Comparison of ENCODE assay signal across 7 mouse cellular contexts in the genomic region with DNA sequence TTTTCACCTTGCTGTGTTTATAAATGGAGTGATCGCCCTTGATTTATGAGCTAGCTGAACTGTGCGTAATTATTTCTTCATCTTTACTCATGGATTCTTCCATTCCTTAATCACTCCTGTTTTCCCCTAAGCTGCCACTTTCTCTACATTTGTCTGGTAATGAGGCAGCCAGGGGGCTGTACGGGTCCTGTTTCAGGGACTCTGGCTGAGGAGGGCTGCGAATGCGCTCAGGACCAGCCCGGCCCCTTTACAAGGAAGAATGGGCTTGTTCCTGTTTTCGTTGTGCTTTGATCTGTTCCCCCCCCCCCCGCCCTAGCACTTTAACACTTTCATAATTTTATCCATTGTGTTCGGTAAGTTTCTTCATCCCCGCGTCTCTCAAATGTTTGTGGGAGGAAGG. TPM values are rescaled to one million over a fixed set of nuclear protein-coding genes. Genes with fewer than 3 reads are reported as not detected.
DNase-seq lines count a peak whose midpoint lies in the region; ATAC-seq and TF ChIP-seq lines count a peak whose summit lies in the region.

No protein-coding gene starts in this region.

- H3K4me3 ChIP-seq in lung, postnatal 0 days (ENCODE audit: low read depth, low read length), result peak overlapping the region; percentile 31
- no peak overlapping the region for H3K4me3 ChIP-seq in liver, embryonic 15.5 days (replicated peaks)

- TF ChIP-seq EP300 in lung, postnatal 0 days (IDR thresholded peaks at IDR 0.05), result no peak

- peak overlapping the region; percentile 62 for H3K4me2 ChIP-seq in lung, postnatal 0 days (replicated peaks; ENCODE audit: low read depth, low read length)
- H3K4me2 ChIP-seq in liver, embryonic 15.5 days, result peak overlapping the region; percentile 21; the same call in 1 of the 2 replicates

- H3K9ac ChIP-seq in lung, postnatal 0 days (replicated peaks; ENCODE audit: low read depth), result no peak overlapping the region; the same call in 1 of the 2 replicates
- H3K9ac ChIP-seq in liver, embryonic 15.5 days, result no peak overlapping the region

- 0 out of 2 replicates have a peak, but pooled peaks have one; percentile 10 for TF ChIP-seq CTCF in lung, postnatal 0 days (IDR thresholded peaks at IDR 0.05)

- H3K4me1 ChIP-seq in lung, postnatal 0 days (ENCODE audit: insufficient read depth, low read depth, low read length), result peaks cover 3% of the 10 kb centered on the region; the same call in 1 of the 2 replicates
- H3K4me1 ChIP-seq in liver, embryonic 15.5 days (replicated peaks), result no peaks in the 10 kb centered on the region

- no peaks in the 10 kb centered on the region for H3K9me3 ChIP-seq in lung, postnatal 0 days (ENCODE audit: low read length)
- H3K9me3 ChIP-seq in liver, embryonic 15.5 days (replicated peaks), result no peaks in the 10 kb centered on the region

- no peaks in the 10 kb centered on the region for H3K27me3 ChIP-seq in lung, postnatal 0 days (replicated peaks; ENCODE audit: insufficient read depth, low read length)
- H3K27me3 ChIP-seq in liver, embryonic 15.5 days, result no peaks in the 10 kb centered on the region

- no peak overlapping the region for H3K27ac ChIP-seq in lung, postnatal 0 days (ENCODE audit: low read length)
- H3K27ac ChIP-seq in liver, embryonic 15.5 days (replicated peaks), result no peak overlapping the region

- H3K36me3 ChIP-seq in lung, postnatal 0 days (ENCODE audit: insufficient read depth, low read length), result no peaks in the 10 kb centered on the region
- H3K36me3 ChIP-seq in liver, embryonic 15.5 days (replicated peaks), result no peaks in the 10 kb centered on the region

- ATAC-seq in lung, postnatal 0 days, result peak; percentile 38; the same call in 1 of the 2 replicates
- ATAC-seq in granulocyte monocyte progenitor cell, adult 5-6 weeks (replicated peaks; ENCODE audit: poor library complexity, severe bottlenecking), result peak; percentile 80
- ATAC-seq in liver, embryonic 15.5 days (ENCODE audit: insufficient read depth), result no peak

- DNase-seq in lung, postnatal 0 days (ENCODE audit: low spot score), result peak; percentile 13
- no peak for DNase-seq in lung, postnatal 36 days
- no peak for DNase-seq in cerebellum, postnatal 14 days
- no peak for DNase-seq in ovary, postnatal 14 days (ENCODE audit: low spot score)
- no peak for DNase-seq in spleen, postnatal 36 days (ENCODE audit: low spot score in 2 of 2)

- 6% methylated on average over 11 of the region's 11 CpGs for WGBS in lung, postnatal 0 days
- WGBS in liver, embryonic 15.5 days (ENCODE audit: insufficient replicate concordance), result 13% methylated on average over 11 of the region's 11 CpGs

RNA-seq across cellular contexts. Expression of a gene that starts 48.2 kb away (rescaled TPM):
- 12.9 and 13.6 TPM in 2 replicates for polyA plus RNA-seq in lung, postnatal 0 days (2015; fragmentation: Nextera tagmentation; extraction: Ambion mirVana)
- total RNA-seq in granulocyte monocyte progenitor cell, adult 5-6 weeks (2014; fragmentation: Nextera tagmentation), result 28.5 and 69.2 TPM in 2 replicates
- 25.9 and 33.4 TPM in 2 replicates for total RNA-seq in granulocyte monocyte progenitor cell, adult 5-6 weeks (2017)
- 2.6 and 3.2 TPM in 2 replicates for polyA plus RNA-seq in liver, embryonic 15.5 days (2015; fragmentation: Nextera tagmentation; extraction: Ambion mirVana)
